Mouse (Mus musculus) spleen, adult 2 months (tissue): ENCODE data around the gene Limch1.

Source experiments
- CTCF ChIP-seq: fragments of 200-500 bp; IDR thresholded peaks from 2 replicates; pipeline ENCODE4 v1.5.1; 2011; ENCODE audit warnings: mild to moderate bottlenecking, inconsistent platforms; ENCODE audit not compliant: insufficient read depth, insufficient read length, insufficient replicate concordance; ENCODE audit errors: extremely low read depth
- POLR2A ChIP-seq: fragments of 200-500 bp; IDR thresholded peaks from 2 replicates; pipeline ENCODE4 v1.6.1; 2011; ENCODE audit warnings: low read depth, low read length, inconsistent platforms

DNA sequence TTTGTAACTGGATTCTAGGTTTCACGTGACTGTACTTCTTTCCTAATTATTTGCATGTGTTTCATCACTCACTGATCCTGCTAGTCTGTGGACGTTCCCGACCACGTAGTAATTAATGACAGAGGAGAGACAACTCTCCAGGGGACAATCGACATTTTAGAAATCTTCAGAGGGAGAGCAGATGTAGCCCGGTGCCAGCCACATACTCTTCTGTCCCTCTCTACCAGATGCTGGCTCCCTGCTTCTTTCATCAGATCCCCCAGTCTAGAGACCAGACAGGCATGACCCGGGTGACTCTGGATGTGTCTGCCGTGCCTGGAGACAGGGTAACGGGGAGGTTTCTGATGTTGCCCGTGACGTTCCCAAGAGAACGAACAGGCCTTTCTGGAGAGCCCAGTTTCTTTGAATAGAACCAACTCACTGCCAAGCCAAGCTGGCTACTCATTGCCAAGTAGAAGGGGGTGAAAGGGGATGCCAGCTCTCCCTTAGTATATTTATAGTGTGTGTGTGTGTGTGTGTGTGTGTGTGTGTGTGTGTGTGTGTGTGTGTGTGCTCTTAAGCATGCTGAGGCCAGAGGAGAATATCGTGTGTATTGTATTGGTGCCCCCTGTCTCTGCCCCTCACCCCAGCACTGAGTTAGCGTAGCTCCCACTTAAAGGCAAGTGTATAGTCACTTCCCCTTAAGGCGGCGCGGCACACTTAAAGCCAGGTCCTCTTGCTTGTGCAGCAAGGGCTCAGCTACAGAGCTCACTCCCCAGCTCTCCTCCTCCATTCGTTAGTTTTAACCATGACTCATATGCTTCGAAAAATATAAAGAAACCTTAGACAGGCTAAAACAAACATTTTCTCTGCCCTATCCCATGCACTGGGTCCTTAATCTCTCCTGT, 233.9 kb downstream of the Limch1 start:
- no peak for TF ChIP-seq CTCF
- no peak for TF ChIP-seq POLR2A
